Mouse (Mus musculus): ENCODE data around the gene Klk1b8. TPM values are rescaled to one million over a fixed set of nuclear protein-coding genes. Genes with fewer than 3 reads are reported as not detected.

Gene Klk1b8
- polyA plus RNA-seq (2014; fragmentation: Illumina TruSeq; extraction: RNeasy Lipid Tissue Mini Kit (QIAGEN cat#74804); ENCODE audit: low read depth, low replicate concordance), result not detected

DNA sequence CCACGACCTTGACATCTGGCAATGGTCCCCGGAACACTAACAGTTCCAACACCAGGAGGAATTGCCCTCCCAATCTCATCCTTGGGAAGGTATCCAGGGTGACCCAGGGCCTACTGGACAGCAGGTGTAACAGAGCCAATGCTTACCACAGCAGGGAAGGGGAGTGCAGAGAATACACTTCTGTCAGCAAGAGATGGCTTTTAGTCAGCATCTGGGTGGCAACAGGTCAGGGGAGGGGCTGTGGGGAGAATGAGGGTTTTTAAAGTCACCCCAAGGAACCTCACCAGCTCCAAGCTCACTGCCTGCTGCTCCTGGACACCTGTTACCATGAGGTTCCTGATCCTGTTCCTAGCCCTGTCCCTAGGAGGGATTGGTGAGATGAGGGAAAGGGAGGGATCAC is at the start of gene Klk1b8:
Gene Klk1b8 (plus strand): TSS at position 301 of the 400 bp plus-strand sequence.

DNA sequence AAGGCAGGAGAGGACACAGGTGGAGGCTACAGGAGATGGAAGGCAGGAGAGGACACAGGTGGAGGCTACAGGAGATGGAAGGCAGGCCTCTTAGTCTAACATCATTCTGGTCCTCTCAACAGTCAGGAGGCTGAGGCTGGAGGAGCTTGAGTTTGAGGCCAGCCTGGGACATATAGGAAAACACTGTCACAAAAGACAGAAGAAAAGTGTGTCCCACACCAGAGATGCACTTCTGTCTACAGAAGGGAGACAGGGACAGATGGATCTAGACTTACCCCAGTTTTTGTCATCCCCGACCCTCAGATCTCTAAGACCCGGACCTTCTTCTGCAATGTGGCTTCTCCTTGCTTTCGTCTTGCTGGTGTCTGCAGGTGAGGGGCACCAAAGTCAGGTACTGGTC is 17.0 kb upstream of the Klk1b8 start, which contains the start of gene Klk15:
Gene Klk15 (plus strand): TSS at position 301 of the 400 bp plus-strand sequence.

DNA sequence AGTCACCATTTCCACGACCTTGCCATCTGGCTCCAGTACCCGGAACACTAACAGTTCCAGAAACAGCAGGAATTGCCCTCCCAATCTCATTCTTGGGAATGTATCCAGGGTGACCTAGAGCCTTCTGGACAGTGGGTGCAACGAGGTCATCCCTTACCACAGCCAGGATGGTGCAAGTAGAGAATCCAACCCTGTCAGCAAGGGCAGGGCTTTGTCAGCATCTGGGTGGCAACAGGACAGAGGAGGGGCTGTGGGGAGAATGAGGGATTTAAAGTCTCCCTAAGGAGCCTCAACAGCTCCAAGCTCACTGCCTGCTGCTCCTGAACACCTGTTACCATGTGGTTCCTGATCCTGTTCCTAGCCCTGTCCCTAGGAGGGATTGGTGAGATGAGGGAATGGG is 16.0 kb downstream of the Klk1b8 start, which contains the start of gene Klk1b1:
Gene Klk1b1 (plus strand): TSS at position 301 of the 400 bp plus-strand sequence.

DNA sequence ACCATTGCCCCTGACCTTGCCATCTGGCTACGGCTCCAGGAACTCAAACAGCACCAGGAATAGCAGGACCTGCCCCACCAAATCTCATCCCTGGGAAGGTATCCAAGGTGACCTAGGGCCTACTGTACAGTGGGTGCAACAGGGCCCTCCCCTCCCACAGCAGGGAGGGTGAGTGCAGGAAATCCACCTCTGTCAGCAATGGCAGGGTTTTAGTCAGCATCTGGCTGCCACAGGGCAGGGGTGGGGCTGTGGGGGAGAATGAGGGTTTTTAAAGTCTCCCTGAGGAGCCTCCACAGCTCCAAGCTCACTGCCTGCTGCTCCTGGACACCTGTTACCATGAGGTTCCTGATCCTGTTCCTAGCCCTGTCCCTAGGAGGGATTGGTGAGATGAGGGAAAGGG is 25.3 kb downstream of the Klk1b8 start, which contains the start of gene Klk1b9:
Gene Klk1b9 (plus strand): TSS at position 301 of the 400 bp plus-strand sequence.

DNA sequence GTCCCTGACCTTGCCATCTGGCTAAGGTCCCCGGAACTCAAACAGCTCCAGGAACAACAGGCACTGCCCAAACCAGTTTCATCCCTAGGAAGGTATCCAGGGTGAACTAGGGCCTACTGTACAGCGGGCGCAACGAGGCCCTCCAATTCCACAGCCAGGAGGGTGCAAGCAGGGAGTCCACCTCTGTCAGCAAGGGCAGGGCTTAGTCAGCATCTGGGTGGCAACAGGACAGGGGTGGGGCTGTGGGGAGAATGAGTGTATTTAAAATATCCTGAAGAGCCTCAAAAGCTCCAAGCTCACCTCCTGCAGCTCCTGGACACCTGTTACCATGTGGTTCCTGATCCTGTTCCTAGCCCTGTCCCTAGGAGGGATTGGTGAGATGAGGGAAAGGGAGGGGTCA is 45.1 kb downstream of the Klk1b8 start, which contains the start of gene Klk1b11:
Gene Klk1b11 (plus strand): TSS at position 301 of the 400 bp plus-strand sequence.

Other genes starting within 250 kb of the Klk1b8 start
- gene Klk13, start 238.1 kb upstream of the Klk1b8 start, polyA plus RNA-seq (2014; fragmentation: Illumina TruSeq; extraction: RNeasy Lipid Tissue Mini Kit (QIAGEN cat#74804); ENCODE audit: low read depth, low replicate concordance), result not detected
- not detected for gene Klk12, start 181.8 kb upstream of the Klk1b8 start, polyA plus RNA-seq (2014; fragmentation: Illumina TruSeq; extraction: RNeasy Lipid Tissue Mini Kit (QIAGEN cat#74804); ENCODE audit: low read depth, low replicate concordance)
- gene Klk11, start 176.1 kb upstream of the Klk1b8 start, polyA plus RNA-seq (2014; fragmentation: Illumina TruSeq; extraction: RNeasy Lipid Tissue Mini Kit (QIAGEN cat#74804); ENCODE audit: low read depth, low replicate concordance), result not detected
- gene Klk10, start 169.6 kb upstream of the Klk1b8 start, polyA plus RNA-seq (2014; fragmentation: Illumina TruSeq; extraction: RNeasy Lipid Tissue Mini Kit (QIAGEN cat#74804); ENCODE audit: low read depth, low replicate concordance), result 0.58 TPM
- not detected for gene Klk9, start 158.8 kb upstream of the Klk1b8 start, polyA plus RNA-seq (2014; fragmentation: Illumina TruSeq; extraction: RNeasy Lipid Tissue Mini Kit (QIAGEN cat#74804); ENCODE audit: low read depth, low replicate concordance)
- not detected for gene Klk8, start 153.1 kb upstream of the Klk1b8 start, polyA plus RNA-seq (2014; fragmentation: Illumina TruSeq; extraction: RNeasy Lipid Tissue Mini Kit (QIAGEN cat#74804); ENCODE audit: low read depth, low replicate concordance)
- not detected for gene Klk7, start 139.4 kb upstream of the Klk1b8 start, polyA plus RNA-seq (2014; fragmentation: Illumina TruSeq; extraction: RNeasy Lipid Tissue Mini Kit (QIAGEN cat#74804); ENCODE audit: low read depth, low replicate concordance)
- gene Klk6, start 126.2 kb upstream of the Klk1b8 start, polyA plus RNA-seq (2014; fragmentation: Illumina TruSeq; extraction: RNeasy Lipid Tissue Mini Kit (QIAGEN cat#74804); ENCODE audit: low read depth, low replicate concordance), result not detected
- not detected for gene Klk5, start 108.7 kb upstream of the Klk1b8 start, polyA plus RNA-seq (2014; fragmentation: Illumina TruSeq; extraction: RNeasy Lipid Tissue Mini Kit (QIAGEN cat#74804); ENCODE audit: low read depth, low replicate concordance)
- gene Klk4, start 69.5 kb upstream of the Klk1b8 start, polyA plus RNA-seq (2014; fragmentation: Illumina TruSeq; extraction: RNeasy Lipid Tissue Mini Kit (QIAGEN cat#74804); ENCODE audit: low read depth, low replicate concordance), result not detected
- not detected for gene Klk15, start 16.9 kb upstream of the Klk1b8 start, polyA plus RNA-seq (2014; fragmentation: Illumina TruSeq; extraction: RNeasy Lipid Tissue Mini Kit (QIAGEN cat#74804); ENCODE audit: low read depth, low replicate concordance)
- not detected for gene Klk1b1, start 16.1 kb downstream of the Klk1b8 start, polyA plus RNA-seq (2014; fragmentation: Illumina TruSeq; extraction: RNeasy Lipid Tissue Mini Kit (QIAGEN cat#74804); ENCODE audit: low read depth, low replicate concordance)
- not detected for gene Klk1b9, start 25.4 kb downstream of the Klk1b8 start, polyA plus RNA-seq (2014; fragmentation: Illumina TruSeq; extraction: RNeasy Lipid Tissue Mini Kit (QIAGEN cat#74804); ENCODE audit: low read depth, low replicate concordance)
- gene Klk1b11, start 45.2 kb downstream of the Klk1b8 start, polyA plus RNA-seq (2014; fragmentation: Illumina TruSeq; extraction: RNeasy Lipid Tissue Mini Kit (QIAGEN cat#74804); ENCODE audit: low read depth, low replicate concordance), result not detected
- not detected for gene Klk1b26, start 61.5 kb downstream of the Klk1b8 start, polyA plus RNA-seq (2014; fragmentation: Illumina TruSeq; extraction: RNeasy Lipid Tissue Mini Kit (QIAGEN cat#74804); ENCODE audit: low read depth, low replicate concordance)
- gene Klk1b27, start 101.6 kb downstream of the Klk1b8 start, polyA plus RNA-seq (2014; fragmentation: Illumina TruSeq; extraction: RNeasy Lipid Tissue Mini Kit (QIAGEN cat#74804); ENCODE audit: low read depth, low replicate concordance), result not detected
- gene Klk1b21, start 151.7 kb downstream of the Klk1b8 start, polyA plus RNA-seq (2014; fragmentation: Illumina TruSeq; extraction: RNeasy Lipid Tissue Mini Kit (QIAGEN cat#74804); ENCODE audit: low read depth, low replicate concordance), result not detected
- gene Klk1b22, start 162.0 kb downstream of the Klk1b8 start, polyA plus RNA-seq (2014; fragmentation: Illumina TruSeq; extraction: RNeasy Lipid Tissue Mini Kit (QIAGEN cat#74804); ENCODE audit: low read depth, low replicate concordance), result not detected
- not detected for gene Klk1b16, start 186.1 kb downstream of the Klk1b8 start, polyA plus RNA-seq (2014; fragmentation: Illumina TruSeq; extraction: RNeasy Lipid Tissue Mini Kit (QIAGEN cat#74804); ENCODE audit: low read depth, low replicate concordance)
- gene Klk1b24, start 237.6 kb downstream of the Klk1b8 start, polyA plus RNA-seq (2014; fragmentation: Illumina TruSeq; extraction: RNeasy Lipid Tissue Mini Kit (QIAGEN cat#74804); ENCODE audit: low read depth, low replicate concordance), result not detected
- not detected for gene Klk1b3, start 247.5 kb downstream of the Klk1b8 start, polyA plus RNA-seq (2014; fragmentation: Illumina TruSeq; extraction: RNeasy Lipid Tissue Mini Kit (QIAGEN cat#74804); ENCODE audit: low read depth, low replicate concordance)